Comparison of ENCODE assay signal across 18 mouse cellular contexts in genomic region chr5:149577449-149577848, GRCm38 (mm10). TPM values are rescaled to one million over a fixed set of nuclear protein-coding genes. Genes with fewer than 3 reads are reported as not detected.
DNase-seq lines count a peak whose midpoint lies in the region; ATAC-seq and TF ChIP-seq lines count a peak whose summit lies in the region.
"Had no signal": no experiment of that assay in that cellular context is flagged by ENCODE, and none has a peak within 500 bp of the region (broad histone marks: within the 10 kb centered on the region; RNA-seq: fewer than 3 reads in every experiment).

No protein-coding gene starts in this region.

- no peaks in the 10 kb centered on the region for H3K27me3 ChIP-seq in kidney, embryonic 16.5 days (ENCODE audit: insufficient read depth, low read length)
- no peaks in the 10 kb centered on the region for H3K27me3 ChIP-seq in forebrain, embryonic 15.5 days
- H3K27me3 ChIP-seq in hindbrain, postnatal 0 days (ENCODE audit: insufficient read depth, low read length), result no peaks in the 10 kb centered on the region
- H3K27me3 ChIP-seq in midbrain, postnatal 0 days (ENCODE audit: insufficient read depth, low read length), result no peaks in the 10 kb centered on the region
- H3K27me3 ChIP-seq: heart, embryonic 15.5 days; liver, embryonic 12.5 days; lung, embryonic 15.5 days had no signal

- no peak overlapping the region for H3K27ac ChIP-seq in kidney, embryonic 16.5 days (ENCODE audit: low read length)
- 0 out of 2 replicates have a peak overlapping the region, but pooled peaks have one; percentile 16 for H3K27ac ChIP-seq in forebrain, embryonic 15.5 days (replicated peaks)
- H3K27ac ChIP-seq in hindbrain, postnatal 0 days, result peak overlapping the region; percentile 41
- no peak overlapping the region for H3K27ac ChIP-seq in midbrain, postnatal 0 days (ENCODE audit: low read depth, low read length)
- no peak overlapping the region for H3K27ac ChIP-seq in left cerebral cortex, adult 2 months
- H3K27ac ChIP-seq: heart, embryonic 15.5 days; liver, embryonic 12.5 days; lung, embryonic 15.5 days had no signal

- TF ChIP-seq CTCF in hindbrain, postnatal 0 days (IDR thresholded peaks at IDR 0.05; ENCODE audit: low read depth), result no peak
- TF ChIP-seq CTCF in midbrain, postnatal 0 days (IDR thresholded peaks at IDR 0.05), result no peak
- no peak for TF ChIP-seq CTCF in left cerebral cortex, adult 2 months (IDR thresholded peaks at IDR 0.05)

- no peaks in the 10 kb centered on the region for H3K36me3 ChIP-seq in kidney, embryonic 16.5 days (ENCODE audit: insufficient read depth, low read length)
- no peaks in the 10 kb centered on the region for H3K36me3 ChIP-seq in forebrain, embryonic 15.5 days
- H3K36me3 ChIP-seq in hindbrain, postnatal 0 days (ENCODE audit: insufficient read depth, low read length), result no peaks in the 10 kb centered on the region
- H3K36me3 ChIP-seq in midbrain, postnatal 0 days (ENCODE audit: insufficient read depth, low read length), result no peaks in the 10 kb centered on the region
- H3K36me3 ChIP-seq: heart, embryonic 15.5 days; liver, embryonic 12.5 days; lung, embryonic 15.5 days had no signal

- peak; percentile 49; the same call in 1 of the 2 replicates for ATAC-seq in kidney, embryonic 16.5 days (ENCODE audit: low FRiP score, low TSS enrichment)
- 0 out of 2 replicates have a peak, but pooled peaks have one; percentile 12 for ATAC-seq in forebrain, embryonic 15.5 days (replicated peaks)
- ATAC-seq in hindbrain, postnatal 0 days, result peak; percentile 61; the same call in 1 of the 2 replicates
- no peak for ATAC-seq in midbrain, postnatal 0 days (ENCODE audit: low FRiP score)
- ATAC-seq: liver, embryonic 12.5 days had no signal

- 33% methylated on average over 10 of the region's 10 CpGs for WGBS in kidney, embryonic 16.5 days
- 20% methylated on average over 10 of the region's 10 CpGs for WGBS in forebrain, embryonic 15.5 days
- 25% methylated on average over 10 of the region's 10 CpGs for WGBS in hindbrain, postnatal 0 days
- 26% methylated on average over 10 of the region's 10 CpGs for WGBS in midbrain, postnatal 0 days

- no peak overlapping the region for H3K4me2 ChIP-seq in kidney, embryonic 16.5 days (replicated peaks; ENCODE audit: low read depth, low read length)
- H3K4me2 ChIP-seq in forebrain, embryonic 15.5 days (replicated peaks), result no peak overlapping the region
- H3K4me2 ChIP-seq in hindbrain, postnatal 0 days (ENCODE audit: low read depth, low read length), result no peak overlapping the region
- no peak overlapping the region for H3K4me2 ChIP-seq in midbrain, postnatal 0 days (ENCODE audit: low read depth, low read length, poor library complexity, severe bottlenecking)
- H3K4me2 ChIP-seq: heart, embryonic 15.5 days; liver, embryonic 12.5 days; lung, embryonic 15.5 days had no signal

- no peaks in the 10 kb centered on the region for H3K9me3 ChIP-seq in kidney, embryonic 16.5 days (ENCODE audit: low read length)
- no peaks in the 10 kb centered on the region for H3K9me3 ChIP-seq in forebrain, embryonic 15.5 days
- H3K9me3 ChIP-seq in hindbrain, postnatal 0 days (ENCODE audit: low read length), result no peaks in the 10 kb centered on the region
- H3K9me3 ChIP-seq in midbrain, postnatal 0 days (ENCODE audit: low read length), result no peaks in the 10 kb centered on the region
- H3K9me3 ChIP-seq: heart, embryonic 15.5 days; liver, embryonic 12.5 days; lung, embryonic 15.5 days had no signal

- no peak for DNase-seq in kidney, postnatal 36 days
- DNase-seq in hindbrain, postnatal 0 days (ENCODE audit: low spot score), result no peak
- DNase-seq in midbrain, postnatal 0 days (ENCODE audit: low spot score), result peak; percentile 24
- no peak for DNase-seq in left cerebral cortex, adult 2 months (ENCODE audit: extremely low spot score in 1 of 2, low spot score in 2 of 2)
- DNase-seq in testis, postnatal 14 days (ENCODE audit: low spot score), result no peak
- no peak for DNase-seq in heart, postnatal 25 days (ENCODE audit: low spot score)
- DNase-seq: cerebellum, adult 9-11 months; kidney, postnatal 10 days; right cerebral cortex, postnatal 25 days; thymus, adult 18-20 months had no signal

- H3K9ac ChIP-seq in kidney, embryonic 16.5 days (replicated peaks; ENCODE audit: low read length), result no peak overlapping the region
- H3K9ac ChIP-seq in forebrain, embryonic 15.5 days (replicated peaks), result no peak overlapping the region
- no peak overlapping the region for H3K9ac ChIP-seq in hindbrain, postnatal 0 days (replicated peaks; ENCODE audit: low read length)
- peak overlapping the region; percentile 6; the same call in 1 of the 2 replicates for H3K9ac ChIP-seq in midbrain, postnatal 0 days (replicated peaks; ENCODE audit: low read length, poor library complexity, severe bottlenecking)
- H3K9ac ChIP-seq: heart, embryonic 15.5 days; liver, embryonic 12.5 days; lung, embryonic 15.5 days had no signal

- intact Hi-C loops in left cerebral cortex, adult 2 months (cut with DNase I), result no loop called here
- intact Hi-C loops in heart, postnatal 25 days (cut with DNase I), result no loop called here

- no peak overlapping the region for H3K4me3 ChIP-seq in kidney, embryonic 16.5 days (ENCODE audit: low read length)
- no peak overlapping the region for H3K4me3 ChIP-seq in forebrain, embryonic 15.5 days
- H3K4me3 ChIP-seq in hindbrain, postnatal 0 days (ENCODE audit: low read length), result no peak overlapping the region
- H3K4me3 ChIP-seq in midbrain, postnatal 0 days (ENCODE audit: low read depth, low read length), result no peak overlapping the region
- H3K4me3 ChIP-seq in left cerebral cortex, adult 2 months, result no peak overlapping the region
- H3K4me3 ChIP-seq: heart, embryonic 15.5 days; liver, embryonic 12.5 days; lung, embryonic 15.5 days had no signal

- H3K4me1 ChIP-seq in kidney, embryonic 16.5 days (ENCODE audit: insufficient read depth, low read length), result peaks cover 12% of the 10 kb centered on the region
- peaks cover 15% of the 10 kb centered on the region for H3K4me1 ChIP-seq in forebrain, embryonic 15.5 days
- peaks cover 11% of the 10 kb centered on the region for H3K4me1 ChIP-seq in hindbrain, postnatal 0 days (ENCODE audit: insufficient read depth, low read length)
- 0 out of 2 replicates have a peak, but pooled peaks cover 5% of the 10 kb centered on the region for H3K4me1 ChIP-seq in midbrain, postnatal 0 days (ENCODE audit: insufficient read depth, low read length)
- H3K4me1 ChIP-seq: liver, embryonic 12.5 days; lung, embryonic 15.5 days had no signal

RNA-seq across cellular contexts. Expression of gene Wdr95, which starts 49.0 kb away (rescaled TPM):
- not detected in 2 replicates for polyA plus RNA-seq in kidney, embryonic 16.5 days (2015; fragmentation: Nextera tagmentation; extraction: Ambion mirVana)
- 0.46 and 0.75 TPM in 2 replicates for polyA plus RNA-seq in forebrain, embryonic 15.5 days (2015; fragmentation: Nextera tagmentation; extraction: Ambion mirVana)
- total RNA-seq in hindbrain, postnatal 0 days (2014; rRNA removed), result not detected in 2 replicates
- polyA plus RNA-seq in hindbrain, postnatal 0 days (2015; fragmentation: Nextera tagmentation; extraction: Ambion mirVana), result 0.19 and 0.24 TPM in 2 replicates
- 0.33 TPM in 1 of 2 replicates, not detected in the other for total RNA-seq in midbrain, postnatal 0 days (2014; rRNA removed)
- 0.28 and 0.41 TPM in 2 replicates for polyA plus RNA-seq in midbrain, postnatal 0 days (2015; fragmentation: Nextera tagmentation; extraction: Ambion mirVana)
- total RNA-seq in left cerebral cortex, adult 2 months (2021), result under 1 TPM; 0.56 to 0.75 TPM
- not detected for total RNA-seq in heart, postnatal 25 days (2021)
- total RNA-seq: adrenal gland, adult 18-20 months; granulocyte monocyte progenitor cell, adult 5-6 weeks; megakaryocyte progenitor cell, adult 5-6 weeks had no signal
- polyA plus RNA-seq: heart, embryonic 15.5 days; liver, embryonic 12.5 days had no signal

RNA-seq across cellular contexts. Expression of gene Hsph1, which starts 58.7 kb away (rescaled TPM):
- 67.5 and 68.8 TPM in 2 replicates for polyA plus RNA-seq in kidney, embryonic 16.5 days (2015; fragmentation: Nextera tagmentation; extraction: Ambion mirVana)
- 108 and 112 TPM in 2 replicates for polyA plus RNA-seq in forebrain, embryonic 15.5 days (2015; fragmentation: Nextera tagmentation; extraction: Ambion mirVana)
- total RNA-seq in hindbrain, postnatal 0 days (2014; rRNA removed), result 18.9 and 21.0 TPM in 2 replicates
- 59.4 and 60.8 TPM in 2 replicates for polyA plus RNA-seq in hindbrain, postnatal 0 days (2015; fragmentation: Nextera tagmentation; extraction: Ambion mirVana)
- 28.5 and 38.1 TPM in 2 replicates for total RNA-seq in midbrain, postnatal 0 days (2014; rRNA removed)
- 66.6 and 74.1 TPM in 2 replicates for polyA plus RNA-seq in midbrain, postnatal 0 days (2015; fragmentation: Nextera tagmentation; extraction: Ambion mirVana)
- 100 to 1,000 TPM; 373 to 381 TPM for total RNA-seq in left cerebral cortex, adult 2 months (2021)
- 10 to 100 TPM; 38.2 to 62.1 TPM for total RNA-seq in heart, postnatal 25 days (2021)

Comparison
In these comparisons a context has a peak if more than half of its experiments do, and no peak if none do; other contexts are left out.
1. H3K27ac ChIP-seq: peak in forebrain, embryonic 15.5 days (single experiment) and hindbrain, postnatal 0 days (single experiment); none in kidney, embryonic 16.5 days (single experiment), midbrain, postnatal 0 days (single experiment) and left cerebral cortex, adult 2 months (single experiment).